Mouse (Mus musculus): ENCODE measurements around the gene Ankrd54.

DNA sequence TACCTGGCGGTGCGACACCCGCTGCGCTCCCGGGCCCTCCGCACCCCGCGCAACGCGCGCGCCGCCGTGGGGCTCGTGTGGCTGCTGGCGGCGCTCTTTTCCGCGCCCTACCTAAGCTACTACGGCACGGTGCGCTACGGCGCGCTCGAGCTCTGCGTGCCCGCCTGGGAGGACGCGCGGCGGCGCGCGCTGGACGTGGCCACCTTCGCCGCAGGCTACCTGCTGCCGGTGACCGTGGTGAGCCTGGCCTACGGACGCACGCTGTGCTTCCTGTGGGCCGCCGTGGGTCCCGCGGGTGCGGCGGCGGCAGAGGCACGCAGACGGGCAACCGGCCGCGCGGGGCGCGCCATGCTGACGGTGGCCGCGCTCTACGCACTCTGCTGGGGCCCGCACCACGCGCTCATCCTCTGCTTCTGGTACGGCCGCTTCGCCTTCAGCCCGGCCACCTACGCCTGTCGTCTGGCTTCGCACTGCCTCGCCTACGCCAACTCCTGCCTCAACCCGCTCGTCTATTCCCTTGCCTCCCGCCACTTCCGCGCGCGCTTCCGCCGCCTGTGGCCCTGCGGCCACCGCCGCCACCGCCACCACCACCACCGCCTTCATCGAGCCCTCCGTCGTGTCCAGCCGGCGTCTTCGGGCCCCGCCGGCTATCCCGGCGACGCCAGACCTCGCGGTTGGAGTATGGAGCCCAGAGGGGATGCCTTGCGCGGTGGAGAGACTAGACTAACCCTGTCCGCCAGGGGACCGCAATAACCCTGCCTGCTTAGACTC lies 19.8 kb downstream of the Ankrd54 start:
- 0 out of 2 replicates have a peak, but pooled peaks have one; percentile 6 for TF ChIP-seq CTCF (IDR thresholded peaks at IDR 0.05; ENCODE audit: low read depth)
- no peak for TF ChIP-seq EP300 (IDR thresholded peaks at IDR 0.05; ENCODE audit: low read depth)
